8 mouse cellular contexts compared by ENCODE assay signal in genomic region chr1:87156199-87156587, GRCm38 (mm10). TPM values are rescaled to one million over a fixed set of nuclear protein-coding genes. Genes with fewer than 3 reads are reported as not detected.
DNase-seq lines count a peak whose midpoint lies in the region; ATAC-seq lines count a peak whose summit lies in the region.

Ecel1 (minus strand) TSS chr1:87156521.

- peaks cover 80% of the 10 kb centered on the region for H3K27me3 ChIP-seq in lung, embryonic 16.5 days (ENCODE audit: control insufficient read depth, insufficient read depth, low read depth, low read length)
- peaks cover 78% of the 10 kb centered on the region for H3K27me3 ChIP-seq in intestine, embryonic 16.5 days (replicated peaks; ENCODE audit: control insufficient read depth, insufficient read depth, low read length)
- peaks cover 65% of the 10 kb centered on the region for H3K27me3 ChIP-seq in stomach, embryonic 14.5 days (ENCODE audit: control insufficient read depth, insufficient read depth, low read length)

- H3K4me2 ChIP-seq in lung, embryonic 16.5 days (ENCODE audit: low read depth, low read length), result peak within 1 kb of the TSS; percentile 54
- peak within 1 kb of the TSS; percentile 49 for H3K4me2 ChIP-seq in intestine, embryonic 16.5 days (ENCODE audit: low read depth, low read length)
- peak within 1 kb of the TSS; percentile 57 for H3K4me2 ChIP-seq in stomach, embryonic 14.5 days (replicated peaks; ENCODE audit: low read depth, low read length)

- no peak within 1 kb of the TSS for H3K27ac ChIP-seq in lung, embryonic 16.5 days (ENCODE audit: low read length)
- no peak within 1 kb of the TSS for H3K27ac ChIP-seq in intestine, embryonic 16.5 days (ENCODE audit: low read length)
- H3K27ac ChIP-seq in stomach, embryonic 14.5 days (ENCODE audit: low read length), result no peak within 1 kb of the TSS

- no peaks in the 10 kb centered on the region for H3K9me3 ChIP-seq in lung, embryonic 16.5 days (ENCODE audit: control insufficient read depth, low read length)
- H3K9me3 ChIP-seq in intestine, embryonic 16.5 days (ENCODE audit: control insufficient read depth, low read length), result no peaks in the 10 kb centered on the region
- no peaks in the 10 kb centered on the region for H3K9me3 ChIP-seq in stomach, embryonic 14.5 days (ENCODE audit: control insufficient read depth, low read depth, low read length)

- ATAC-seq in frontal cortex, adult (ENCODE audit: low TSS enrichment), result peak; percentile 55; the same call in 1 of the 2 replicates
- ATAC-seq in lung, embryonic 16.5 days (ENCODE audit: low read depth), result no peak
- no peak for ATAC-seq in intestine, embryonic 16.5 days
- no peak for ATAC-seq in stomach, embryonic 14.5 days (ENCODE audit: insufficient number of reproducible peaks, insufficient read depth, low FRiP score, low read depth)
- ATAC-seq in erythroid progenitor cell, adult 5-6 weeks (replicated peaks; ENCODE audit: low FRiP score, poor library complexity, severe bottlenecking), result no peak

- WGBS in lung, embryonic 16.5 days, result 4% methylated on average over 10 of the region's 12 CpGs
- WGBS in intestine, embryonic 16.5 days, result 3% methylated on average over 12 of the region's 12 CpGs
- 3% methylated on average over 11 of the region's 12 CpGs for WGBS in stomach, embryonic 14.5 days

- DNase-seq in frontal cortex, adult 2 months (ENCODE audit: extremely low spot score in 1 of 2, low spot score in 1 of 2), result no peak
- DNase-seq in lung, postnatal 10 days, result no peak
- DNase-seq in right cerebral cortex, adult 2 months (ENCODE audit: low spot score in 2 of 2), result no peak

- no peak within 1 kb of the TSS for H3K9ac ChIP-seq in lung, embryonic 16.5 days (ENCODE audit: low read length)
- H3K9ac ChIP-seq in intestine, embryonic 16.5 days (ENCODE audit: low read depth, low read length), result 0 out of 2 replicates have a peak within 1 kb of the TSS, but pooled peaks have one; percentile 14
- H3K9ac ChIP-seq in stomach, embryonic 14.5 days (replicated peaks; ENCODE audit: low read depth, low read length), result no peak within 1 kb of the TSS

- no peaks in the 10 kb centered on the region for H3K36me3 ChIP-seq in lung, embryonic 16.5 days (ENCODE audit: control insufficient read depth, insufficient read depth, low read length)
- H3K36me3 ChIP-seq in intestine, embryonic 16.5 days (ENCODE audit: control insufficient read depth, insufficient read depth, low read length), result no peaks in the 10 kb centered on the region
- H3K36me3 ChIP-seq in stomach, embryonic 14.5 days (ENCODE audit: control insufficient read depth, insufficient read depth, low read length), result no peaks in the 10 kb centered on the region

- 0 out of 2 replicates have a peak, but pooled peaks cover 4% of the 10 kb centered on the region for H3K4me1 ChIP-seq in lung, embryonic 16.5 days (replicated peaks; ENCODE audit: control insufficient read depth, insufficient read depth, low read length)
- peaks cover 16% of the 10 kb centered on the region for H3K4me1 ChIP-seq in intestine, embryonic 16.5 days (ENCODE audit: control insufficient read depth, insufficient read depth, low read length)
- 0 out of 2 replicates have a peak, but pooled peaks cover 4% of the 10 kb centered on the region for H3K4me1 ChIP-seq in stomach, embryonic 14.5 days (ENCODE audit: control insufficient read depth, insufficient read depth, low read length)

- H3K4me3 ChIP-seq in lung, embryonic 16.5 days (ENCODE audit: low read length), result peak within 1 kb of the TSS; percentile 39
- H3K4me3 ChIP-seq in intestine, embryonic 16.5 days (ENCODE audit: low read length), result peak within 1 kb of the TSS; percentile 39
- peak within 1 kb of the TSS; percentile 36 for H3K4me3 ChIP-seq in stomach, embryonic 14.5 days (ENCODE audit: low read depth, low read length)

RNA-seq across cellular contexts. Expression of gene Ecel1, which starts in this region (rescaled TPM):
- polyA plus RNA-seq in frontal cortex, adult 2 months (2012; rRNA removed), result 3.2 and 3.6 TPM in 2 replicates
- polyA plus RNA-seq in lung, embryonic 16.5 days (2015; fragmentation: Nextera tagmentation; extraction: Ambion mirVana), result 0.92 and 0.94 TPM in 2 replicates
- polyA plus RNA-seq in intestine, embryonic 16.5 days (2015; fragmentation: Nextera tagmentation; extraction: Ambion mirVana), result 0.95 and 1.1 TPM in 2 replicates
- 7.5 and 8.4 TPM in 2 replicates for polyA plus RNA-seq in stomach, embryonic 14.5 days (2014; fragmentation: Nextera tagmentation; extraction: Ambion mirVana)
- total RNA-seq in erythroid progenitor cell, adult 5-6 weeks (2015; ENCODE audit: low replicate concordance), result not detected in 2 replicates
- not detected in 2 replicates for total RNA-seq in erythroid progenitor cell, adult 5-6 weeks (2017; ENCODE audit: low replicate concordance)
